Mouse (Mus musculus) heart, postnatal 4 days (tissue): ENCODE results near the gene Ypel2. TPM values are rescaled to one million over a fixed set of nuclear protein-coding genes. Genes with fewer than 3 reads are reported as not detected.

ENCODE experiments used
- DNase-seq: peaks from one replicate; pipeline ENCODE4 v3.0.0; 2021
- total RNA-seq, 2 experiments: library from RNA; stranded (reverse); gene quantifications; 2 replicates each; pipeline ENCODE4 v1.2.3; 2021

Gene Ypel2
- total RNA-seq, 2 experiments from 2014 or later: 18.9 to 22.7 TPM

- DNase-seq: peak; percentile 79
Observed at GRCm38 (mm10) chr11:86961510-86962303, 31.8 kb downstream of the Ypel2 start.

- no peak for DNase-seq
Observed at GRCm38 (mm10) chr11:86960331-86960730, 33.2 kb downstream of the Ypel2 start.

GRCm38 (mm10) chr11:86958721-86959675 lies 34.5 kb downstream of the Ypel2 start:
- peak; percentile 43 for DNase-seq

GRCm38 (mm10) chr11:86958182-86958581 lies 35.3 kb downstream of the Ypel2 start:
- DNase-seq: peak; percentile 53

GRCm38 (mm10) chr11:86956363-86956762 lies 37.1 kb downstream of the Ypel2 start:
- DNase-seq: no peak

- DNase-seq: peak; percentile 55
Observed at GRCm38 (mm10) chr11:86954616-86955270, 38.8 kb downstream of the Ypel2 start.

- peak; percentile 48 for DNase-seq
Observed at GRCm38 (mm10) chr11:86953096-86953495, 40.4 kb downstream of the Ypel2 start.

GRCm38 (mm10) chr11:86952659-86953058 lies 40.8 kb downstream of the Ypel2 start:
- DNase-seq: no peak

GRCm38 (mm10) chr11:86951672-86952071 lies 41.8 kb downstream of the Ypel2 start:
- DNase-seq: no peak

GRCm38 (mm10) chr11:86950491-86950890 lies 43.0 kb downstream of the Ypel2 start:
- peak; percentile 54 for DNase-seq

GRCm38 (mm10) chr11:86949951-86950441 lies 43.5 kb downstream of the Ypel2 start:
- peak; percentile 73 for DNase-seq

GRCm38 (mm10) chr11:86946644-86947195 lies 46.8 kb downstream of the Ypel2 start:
- DNase-seq: no peak

- no peak for DNase-seq
Observed at GRCm38 (mm10) chr11:86945933-86946332, 47.6 kb downstream of the Ypel2 start.

- no peak for DNase-seq
Observed at GRCm38 (mm10) chr11:86945058-86945457, 48.4 kb downstream of the Ypel2 start.

- DNase-seq: no peak
Observed at GRCm38 (mm10) chr11:86944539-86944938, 49.0 kb downstream of the Ypel2 start.

GRCm38 (mm10) chr11:86941904-86942303 lies 51.6 kb downstream of the Ypel2 start:
- DNase-seq: no peak

- DNase-seq: no peak
Observed at GRCm38 (mm10) chr11:86939503-86939902, 54.0 kb downstream of the Ypel2 start.

GRCm38 (mm10) chr11:86938551-86938950 lies 55.0 kb downstream of the Ypel2 start:
- DNase-seq: no peak

GRCm38 (mm10) chr11:86938108-86938507 lies 55.4 kb downstream of the Ypel2 start:
- DNase-seq: no peak

- DNase-seq: no peak
Observed at GRCm38 (mm10) chr11:86936938-86937337, 56.6 kb downstream of the Ypel2 start.

- no peak for DNase-seq
Observed at GRCm38 (mm10) chr11:86934895-86935294, 58.6 kb downstream of the Ypel2 start.

- no peak for DNase-seq
Observed at GRCm38 (mm10) chr11:86932201-86932600, 61.3 kb downstream of the Ypel2 start.
